Mouse (Mus musculus): ENCODE measurements at regions not wholly inside any gene's neighbourhood (a gene's known extent, or its start where the extent isn't known, plus 50 kb on each side); places are given as distances from the start of the nearest gene placed in this dataset.

GRCm38 (mm10) chr8:113114165-113114700 lies 521.2 kb upstream of the Mon1b start:
- Histone ChIP-seq H3K4me3 (ENCODE audit: control insufficient read depth in 1 of 2, insufficient read depth in 1 of 2, low read depth in 2 of 2, low read length in 2 of 2) (no peak overlapping the region), H3K9me3 (replicated peaks; ENCODE audit: insufficient read depth, low read length) (no peaks in the 10 kb centered on the region), H3K79me2 (ENCODE audit: control insufficient read depth, insufficient read depth, low read length, poor library complexity) (no peaks in the 10 kb centered on the region), H3K9ac (ENCODE audit: control insufficient read depth, low read depth, low read length, poor library complexity, severe bottlenecking) (no peak overlapping the region), H3K27ac (ENCODE audit: control insufficient read depth, low read depth, low read length) (no peak overlapping the region), H3K36me3 (ENCODE audit: control insufficient read depth in 1 of 2, insufficient read depth in 2 of 2, low read length in 2 of 2) (no peaks in the 10 kb centered on the region), H3K27me3 (ENCODE audit: control insufficient read depth in 1 of 2, insufficient read depth in 2 of 2, low read length in 2 of 2) (no peaks in the 10 kb centered on the region), H3K4me1 (ENCODE audit: control insufficient read depth in 1 of 2, insufficient read depth in 2 of 2, low read length in 2 of 2) (no peaks in the 10 kb centered on the region)
- DNase-seq (ENCODE audit: low read depth, low spot score), result no peak
- TF ChIP-seq NELFE (IDR thresholded peaks at IDR 0.05; ENCODE audit: low read depth, low read length) (no peak), SMC3 (IDR thresholded peaks at IDR 0.05; ENCODE audit: low read depth, low read length) (no peak), MYC (IDR thresholded peaks at IDR 0.05; ENCODE audit: low read depth, low read length) (no peak), MXI1 (IDR thresholded peaks at IDR 0.05; ENCODE audit: low read depth, low read length) (no peak)

- no peak for DNase-seq (ENCODE audit: low read depth, low spot score)
- Histone ChIP-seq H3K4me1 (ENCODE audit: control insufficient read depth in 1 of 2, insufficient read depth in 2 of 2, low read length in 2 of 2) (no peaks in the 10 kb centered on the region), H3K27ac (ENCODE audit: control insufficient read depth, low read depth, low read length) (no peak overlapping the region), H3K79me2 (ENCODE audit: control insufficient read depth, insufficient read depth, low read length, poor library complexity) (no peaks in the 10 kb centered on the region), H3K27me3 (ENCODE audit: control insufficient read depth in 1 of 2, insufficient read depth in 2 of 2, low read length in 2 of 2) (no peaks in the 10 kb centered on the region), H3K36me3 (ENCODE audit: control insufficient read depth in 1 of 2, insufficient read depth in 2 of 2, low read length in 2 of 2) (no peaks in the 10 kb centered on the region), H3K9ac (ENCODE audit: control insufficient read depth, low read depth, low read length, poor library complexity, severe bottlenecking) (no peak overlapping the region), H3K9me3 (replicated peaks; ENCODE audit: insufficient read depth, low read length) (no peaks in the 10 kb centered on the region), H3K4me3 (ENCODE audit: control insufficient read depth in 1 of 2, insufficient read depth in 1 of 2, low read depth in 2 of 2, low read length in 2 of 2) (no peak overlapping the region)
- TF ChIP-seq TAL1 (IDR thresholded peaks at IDR 0.05; ENCODE audit: low read length), result no peak
Measured at GRCm38 (mm10) chr8:113117241-113117640, 518.1 kb upstream of the Mon1b start.

GRCm38 (mm10) chr8:113125586-113125985 lies 509.8 kb upstream of the Mon1b start:
- Histone ChIP-seq H3K4me3 (ENCODE audit: control insufficient read depth in 1 of 2, insufficient read depth in 1 of 2, low read depth in 2 of 2, low read length in 2 of 2) (no peak overlapping the region), H3K79me2 (ENCODE audit: control insufficient read depth, insufficient read depth, low read length, poor library complexity) (no peaks in the 10 kb centered on the region), H3K36me3 (ENCODE audit: control insufficient read depth in 1 of 2, insufficient read depth in 2 of 2, low read length in 2 of 2) (no peaks in the 10 kb centered on the region), H3K4me1 (ENCODE audit: control insufficient read depth in 1 of 2, insufficient read depth in 2 of 2, low read length in 2 of 2) (no peaks in the 10 kb centered on the region), H3K9me3 (replicated peaks; ENCODE audit: insufficient read depth, low read length) (no peaks in the 10 kb centered on the region), H3K27me3 (ENCODE audit: control insufficient read depth in 1 of 2, insufficient read depth in 2 of 2, low read length in 2 of 2) (no peaks in the 10 kb centered on the region), H3K27ac (ENCODE audit: control insufficient read depth, low read depth, low read length) (no peak overlapping the region), H3K9ac (ENCODE audit: control insufficient read depth, low read depth, low read length, poor library complexity, severe bottlenecking) (no peak overlapping the region)
- no peak for DNase-seq (ENCODE audit: low read depth, low spot score)
- TF ChIP-seq ZKSCAN1 (IDR thresholded peaks at IDR 0.05; ENCODE audit: low read depth, low read length), result no peak
- no peak for TF ChIP-seq ZMIZ1 (IDR thresholded peaks at IDR 0.05; ENCODE audit: low read depth, low read length)
- TF ChIP-seq NELFE (IDR thresholded peaks at IDR 0.05; ENCODE audit: low read depth, low read length), result no peak
- no peak for TF ChIP-seq JUND (IDR thresholded peaks at IDR 0.05; ENCODE audit: low read depth, low read length)
- TF ChIP-seq CTCF (IDR thresholded peaks at IDR 0.05 in 2 of 3, conservative IDR thresholded peaks at IDR 0.05 in 1 of 3; ENCODE audit: control insufficient read depth in 1 of 3, insufficient read depth in 1 of 3, low read depth in 2 of 3, low read length in 3 of 3, poor library complexity in 1 of 3, severe bottlenecking in 1 of 3), result no peak
- no peak for TF ChIP-seq POLR2AphosphoS5 (IDR thresholded peaks at IDR 0.05; ENCODE audit: borderline replicate concordance, low read depth, low read length)
- no peak for TF ChIP-seq GATA1 (IDR thresholded peaks at IDR 0.05; ENCODE audit: low read depth, low read length)
- TF ChIP-seq TAL1 (IDR thresholded peaks at IDR 0.05; ENCODE audit: low read length), result no peak
- no peak for TF ChIP-seq USF1 (IDR thresholded peaks at IDR 0.05; ENCODE audit: low read depth, low read length)
- no peak for TF ChIP-seq ELF1 (IDR thresholded peaks at IDR 0.05; ENCODE audit: low read depth, low read length)
- no peak for TF ChIP-seq MAZ (IDR thresholded peaks at IDR 0.05; ENCODE audit: low read depth, low read length)
- TF ChIP-seq GABPA (IDR thresholded peaks at IDR 0.05; ENCODE audit: low read depth, low read length), result no peak
- TF ChIP-seq MXI1 (IDR thresholded peaks at IDR 0.05; ENCODE audit: low read depth, low read length), result no peak
- TF ChIP-seq MAX (IDR thresholded peaks at IDR 0.05; ENCODE audit: low read length), result no peak
- no peak for TF ChIP-seq E2F4 (IDR thresholded peaks at IDR 0.05; ENCODE audit: borderline replicate concordance, low read depth, low read length)
